Mouse (Mus musculus) G1E-ER4 (cell line): ENCODE data around the gene Dab2ip. TPM values are rescaled to one million over a fixed set of nuclear protein-coding genes. Genes with fewer than 3 reads are reported as not detected.

ENCODE experiments used
- GATA1 ChIP-seq: IDR thresholded peaks from one replicate; pipeline ENCODE4 v1.8.0; 2012; ENCODE audit warnings: low read length, inconsistent platforms
- polyA plus RNA-seq: library from polyadenylated mRNA; stranded (reverse); fragments of >175 nt; gene quantifications from 2 replicates; pipeline ENCODE4 v1.2.3, GENCODE M21; 2012

The Dab2ip gene
- polyA plus RNA-seq, 1 experiment: 5.4 TPM

DNA sequence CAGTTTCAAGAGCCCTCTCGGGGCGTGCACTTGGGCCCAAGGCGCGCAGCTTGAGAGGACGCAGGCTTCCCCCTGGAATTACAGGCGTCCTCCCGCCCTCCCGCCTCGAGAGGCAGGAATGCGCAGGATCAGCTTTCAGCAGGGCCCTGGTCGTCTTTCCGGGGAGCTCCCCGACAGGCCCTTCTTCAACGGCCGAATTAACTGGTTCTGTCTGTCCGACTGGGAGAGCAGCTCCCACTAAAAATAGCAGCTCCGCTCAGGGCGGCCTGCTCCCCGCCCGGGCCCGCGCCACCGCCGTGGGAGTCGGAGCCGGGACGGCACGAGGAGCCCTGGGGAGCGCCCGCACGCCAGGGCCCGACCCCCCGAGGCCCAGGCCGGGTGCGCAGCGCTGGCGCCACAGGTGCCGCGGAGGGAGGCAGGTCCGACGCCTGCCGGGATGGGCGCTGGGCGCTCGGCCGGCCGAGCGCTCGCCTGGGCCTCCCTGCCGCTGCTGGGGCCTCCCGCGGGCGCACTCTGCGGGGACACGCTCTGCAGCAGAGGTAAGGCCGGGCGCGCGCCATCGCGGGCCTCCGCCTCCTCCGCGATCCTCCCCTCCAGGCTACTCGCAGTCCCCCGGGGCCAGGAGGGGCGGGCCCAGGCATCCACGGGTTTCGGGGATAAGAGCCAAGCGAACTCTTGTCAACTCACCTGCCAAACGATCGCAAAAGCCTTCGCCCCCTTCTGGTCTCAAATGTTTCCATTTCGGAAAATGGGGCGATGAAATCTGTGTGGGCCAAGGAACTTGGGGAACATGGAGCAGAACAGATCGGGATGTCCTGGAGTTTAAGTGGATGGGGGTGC lies 23.7 kb downstream of the Dab2ip start:
- no peak for TF ChIP-seq GATA1

DNA sequence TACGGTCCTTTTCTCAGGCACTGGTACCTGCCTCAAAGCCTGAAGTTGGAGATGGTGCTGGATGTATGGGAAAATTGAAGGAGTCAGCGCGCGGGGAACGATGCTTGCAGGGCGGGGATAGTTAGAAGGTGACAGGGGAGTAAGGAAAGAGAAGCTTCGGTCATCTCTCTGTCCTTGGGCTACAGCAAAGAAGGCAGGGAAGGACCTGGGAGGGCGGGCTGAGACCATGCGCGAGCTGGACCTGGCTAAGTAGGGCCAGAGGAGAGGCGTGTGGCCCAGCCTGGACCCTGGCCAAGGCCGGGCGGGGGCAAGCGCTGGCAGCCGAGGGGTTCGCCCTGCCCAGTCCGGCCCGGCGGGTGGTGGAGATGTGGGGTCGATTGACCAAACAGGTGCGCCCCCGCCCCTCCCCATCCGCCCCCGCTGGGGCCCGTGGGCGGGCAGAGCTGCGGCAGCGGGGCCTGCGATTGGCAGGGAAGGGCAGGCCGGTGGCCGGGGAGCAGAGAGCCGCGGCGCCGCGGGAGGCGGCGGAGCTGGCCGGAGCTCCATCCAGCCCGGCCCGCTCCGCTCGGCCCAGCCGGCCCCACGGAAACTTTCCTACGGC lies 24.4 kb downstream of the Dab2ip start:
- no peak for TF ChIP-seq GATA1

GRCm38 (mm10) chr2:35583406-35583805 lies 25.3 kb downstream of the Dab2ip start:
- no peak for TF ChIP-seq GATA1

- no peak for TF ChIP-seq GATA1
Measured at GRCm38 (mm10) chr2:35584011-35584410, 25.9 kb downstream of the Dab2ip start.

DNA sequence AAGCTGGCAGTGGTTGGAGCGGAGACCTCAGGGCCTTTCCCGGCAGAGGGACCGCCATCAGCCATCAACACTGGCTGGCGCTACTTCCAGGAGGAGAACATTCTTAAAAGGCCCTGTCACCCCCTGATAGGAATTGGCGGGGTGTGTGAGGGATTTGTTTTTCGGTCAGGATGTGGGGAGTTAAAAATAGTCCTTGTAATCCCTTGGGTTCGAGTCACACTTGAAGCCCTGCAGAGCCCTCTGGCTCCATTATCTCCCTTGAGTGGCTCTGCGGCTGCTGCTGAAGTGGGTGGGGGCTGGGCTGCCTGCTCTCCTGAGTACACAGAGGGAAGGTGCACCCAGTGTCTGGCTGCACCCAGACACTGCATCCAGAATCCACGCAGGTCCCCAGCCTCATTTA lies 30.3 kb downstream of the Dab2ip start:
- TF ChIP-seq GATA1: no peak

DNA sequence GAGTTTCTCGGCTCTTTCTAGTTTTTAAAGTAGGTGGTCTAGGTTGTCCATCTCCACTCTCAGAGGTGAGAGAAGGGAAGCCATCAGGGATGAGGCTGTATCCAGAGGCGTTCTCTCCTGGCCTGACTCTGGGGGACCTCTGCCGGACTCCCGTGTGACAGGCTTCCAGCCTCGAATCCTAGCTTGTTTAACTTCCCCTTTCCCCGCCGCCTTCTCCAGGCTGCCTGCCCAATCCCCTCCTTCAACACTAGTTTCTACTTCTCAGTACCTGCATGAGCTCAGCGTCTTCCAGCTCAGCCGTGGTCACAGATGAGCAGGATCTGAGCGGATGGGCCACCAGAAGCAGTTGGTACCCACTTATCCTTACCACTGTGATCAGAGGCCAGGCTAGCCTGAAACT lies 31.3 kb downstream of the Dab2ip start:
- no peak for TF ChIP-seq GATA1

DNA sequence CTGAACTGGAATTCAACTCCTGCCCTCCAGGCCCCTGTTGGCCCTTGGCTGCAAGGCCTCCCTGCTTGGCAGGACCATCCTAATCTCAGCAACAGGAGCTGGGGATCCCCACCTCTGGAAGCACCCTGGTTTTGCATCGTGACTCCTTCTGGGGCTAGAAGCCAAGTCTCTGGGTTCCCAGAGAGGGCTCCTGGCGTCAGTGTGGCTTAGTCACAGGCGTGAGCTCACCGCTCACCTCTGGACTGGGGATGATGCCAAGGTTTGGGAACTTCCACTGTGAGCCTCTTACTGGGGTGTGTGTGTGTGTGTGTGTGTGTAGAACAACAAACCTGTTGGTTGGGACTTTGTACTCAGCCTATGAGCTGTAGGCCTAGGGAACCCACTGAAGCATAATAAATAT lies 31.7 kb downstream of the Dab2ip start:
- TF ChIP-seq GATA1: no peak

DNA sequence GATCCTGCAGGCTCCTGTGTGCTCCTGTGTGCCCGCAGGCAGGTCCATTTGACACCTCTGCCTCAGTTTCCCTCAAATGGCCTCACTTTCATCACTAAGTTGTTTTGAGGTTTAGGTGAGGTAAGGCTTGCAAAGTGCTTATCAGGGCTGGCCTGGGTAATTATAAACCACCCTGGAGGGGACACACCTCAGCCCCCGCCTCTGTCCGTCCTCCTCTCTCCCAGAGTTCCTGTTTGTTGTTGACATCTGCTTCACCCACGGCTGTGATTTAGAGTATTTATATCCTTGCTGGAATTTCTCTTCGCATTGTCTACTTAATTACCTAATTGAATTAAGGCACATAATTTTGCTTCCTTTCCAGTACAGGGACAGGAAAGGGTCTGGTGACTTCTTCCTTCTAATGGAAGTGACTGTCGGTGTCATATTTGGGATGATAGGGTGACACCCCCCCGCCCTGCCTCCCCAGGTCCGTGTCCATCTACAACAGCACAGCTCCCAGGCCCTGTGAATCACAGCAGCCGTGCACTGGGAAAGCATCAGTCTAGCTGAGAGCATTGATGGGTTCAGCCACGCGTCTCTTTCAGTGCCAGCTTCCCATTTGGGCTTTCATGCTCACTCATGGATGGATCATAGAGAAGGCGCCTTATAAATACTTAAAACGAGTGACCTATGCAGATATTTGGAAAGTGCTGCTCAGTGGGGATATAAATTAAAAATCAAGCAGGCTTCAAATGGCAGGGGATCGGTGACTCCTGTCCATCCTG lies 34.1 kb downstream of the Dab2ip start:
- TF ChIP-seq GATA1: no peak

DNA sequence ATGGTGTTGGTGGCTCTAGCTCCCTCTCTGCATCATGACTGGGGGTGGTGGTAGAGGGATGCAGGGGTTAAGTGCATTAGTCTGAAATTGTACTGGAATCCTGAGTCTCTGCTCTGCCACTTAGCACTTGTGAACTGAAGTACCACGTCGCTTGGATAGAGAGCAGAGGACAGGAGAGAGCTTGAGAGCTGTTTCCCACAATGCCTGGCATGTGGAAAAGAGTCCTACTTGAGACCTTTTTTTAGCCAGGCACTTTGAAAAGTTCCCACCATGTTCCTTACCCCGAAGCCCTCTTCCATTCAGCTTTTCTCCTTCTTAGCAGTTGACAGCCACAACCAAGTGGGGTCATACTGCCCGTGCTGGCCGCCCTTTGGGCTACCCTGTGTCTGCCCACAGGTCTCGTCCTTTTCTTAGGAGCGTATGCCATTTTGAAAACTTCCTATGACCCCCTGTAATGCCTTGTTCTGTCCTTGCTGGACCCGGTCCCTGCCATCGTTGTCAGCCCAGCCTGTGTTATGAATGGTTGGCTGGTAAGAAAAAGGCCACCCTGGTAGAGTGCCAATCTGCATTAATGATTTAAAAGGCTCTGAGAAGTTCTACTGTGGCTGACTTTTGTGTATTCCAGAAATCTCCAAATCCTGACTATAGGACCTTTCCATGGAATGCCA lies 34.8 kb downstream of the Dab2ip start:
- no peak for TF ChIP-seq GATA1

DNA sequence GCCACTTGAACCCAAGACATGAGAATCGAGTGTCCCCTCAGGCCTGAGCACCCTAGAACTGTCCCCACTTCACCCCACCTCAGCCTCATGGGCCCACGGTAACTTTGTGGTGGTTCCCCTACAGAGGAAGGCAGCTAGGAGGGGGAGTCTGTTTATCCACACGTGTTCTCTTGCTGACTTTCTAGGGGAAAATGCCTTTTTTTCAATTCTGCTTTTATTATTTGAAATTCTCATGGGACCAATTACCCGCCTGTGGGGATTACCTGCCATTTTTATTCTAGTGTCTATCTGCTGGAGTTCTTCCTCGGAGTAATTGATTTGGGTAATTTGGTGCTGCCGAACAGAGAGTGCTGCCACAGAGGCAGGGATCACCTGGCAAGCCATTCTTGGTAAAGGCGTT lies 35.8 kb downstream of the Dab2ip start:
- TF ChIP-seq GATA1: no peak

- no peak for TF ChIP-seq GATA1
Measured at GRCm38 (mm10) chr2:35595102-35595501, 37.0 kb downstream of the Dab2ip start.

DNA sequence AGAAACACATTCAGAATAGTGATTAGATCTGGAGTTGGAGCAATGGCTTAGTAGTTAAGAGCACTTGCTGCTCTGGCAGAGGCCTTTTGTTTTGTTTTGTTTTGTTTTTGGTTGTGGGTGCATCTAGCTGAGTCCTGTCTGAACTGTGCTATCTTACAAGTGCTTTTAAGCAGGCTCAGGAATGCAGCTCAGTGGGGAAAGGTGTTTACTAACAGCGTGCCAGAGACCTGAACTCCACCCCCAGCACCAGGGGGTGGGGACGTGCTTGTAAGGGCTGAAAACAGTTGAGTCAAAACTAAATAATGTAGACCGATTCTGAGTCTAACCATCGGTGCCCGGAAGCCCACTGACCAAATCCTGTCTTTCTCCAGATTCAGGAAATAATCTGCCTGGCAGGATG lies 37.7 kb downstream of the Dab2ip start:
- TF ChIP-seq GATA1: no peak

DNA sequence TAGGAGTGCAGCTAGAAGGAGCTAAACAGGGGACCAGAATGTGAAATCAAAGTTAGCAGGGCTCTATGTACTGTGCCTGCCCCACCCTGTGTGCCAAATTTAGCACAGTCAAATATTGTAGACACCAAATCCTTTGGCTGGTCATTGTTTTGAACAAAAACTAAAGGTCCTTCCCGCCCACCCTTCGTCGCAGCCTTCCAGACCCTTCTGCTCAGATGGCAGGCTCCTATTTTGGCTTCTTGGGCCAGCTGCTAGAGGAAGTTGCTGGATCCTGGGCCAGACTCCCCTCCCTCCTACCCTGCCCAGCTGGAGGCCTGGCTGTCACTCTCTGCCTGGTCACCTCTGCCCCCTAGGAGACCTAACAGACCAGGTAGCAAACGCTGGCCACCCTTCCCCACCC lies 38.7 kb downstream of the Dab2ip start:
- no peak for TF ChIP-seq GATA1

- no peak for TF ChIP-seq GATA1
Measured at GRCm38 (mm10) chr2:35598819-35599218, 40.8 kb downstream of the Dab2ip start.

GRCm38 (mm10) chr2:35601665-35602064 lies 43.6 kb downstream of the Dab2ip start:
- TF ChIP-seq GATA1: no peak

- no peak for TF ChIP-seq GATA1
Measured at GRCm38 (mm10) chr2:35607476-35607875, 49.4 kb downstream of the Dab2ip start.

DNA sequence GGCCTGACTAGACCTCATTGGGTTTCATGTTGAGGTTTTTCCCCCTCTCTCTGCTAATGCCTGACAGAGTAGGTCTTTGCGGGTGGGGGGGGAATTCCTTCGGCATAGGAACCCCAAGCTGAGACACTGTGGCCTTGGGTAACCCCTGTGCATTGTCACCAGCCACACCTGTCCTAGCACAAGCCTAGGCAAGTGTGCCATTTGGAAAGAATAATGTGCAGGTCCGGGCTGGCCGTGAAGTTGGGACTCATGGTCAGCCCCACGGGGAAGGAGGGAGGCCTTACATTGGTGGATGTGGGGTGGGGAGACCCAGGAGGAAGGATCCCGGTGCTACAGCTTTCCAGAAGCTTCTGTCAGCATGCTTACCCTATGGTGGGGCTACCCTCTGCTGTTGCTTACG lies 50.8 kb downstream of the Dab2ip start:
- TF ChIP-seq GATA1: no peak
